Mouse (Mus musculus) heart, adult 8-10 months (tissue): ENCODE results near the gene Prkn. TPM values are rescaled to one million over a fixed set of nuclear protein-coding genes. Genes with fewer than 3 reads are reported as not detected.
A peak's percentile ranks its signal among the peaks of the same experiment; 100 is the strongest.

Experiments used
- DNase-seq: peaks from one replicate; pipeline ENCODE4 v3.0.0; 2022; ENCODE audit warnings: low spot score
- total RNA-seq, 4 experiments: library from RNA; stranded (reverse); gene quantifications; 2 replicates each; pipeline ENCODE4 v1.2.4; 2022

The Prkn gene
- total RNA-seq, 4 experiments from 2014 or later, result 12.6 to 16.3 (median 15.2) TPM

DNA sequence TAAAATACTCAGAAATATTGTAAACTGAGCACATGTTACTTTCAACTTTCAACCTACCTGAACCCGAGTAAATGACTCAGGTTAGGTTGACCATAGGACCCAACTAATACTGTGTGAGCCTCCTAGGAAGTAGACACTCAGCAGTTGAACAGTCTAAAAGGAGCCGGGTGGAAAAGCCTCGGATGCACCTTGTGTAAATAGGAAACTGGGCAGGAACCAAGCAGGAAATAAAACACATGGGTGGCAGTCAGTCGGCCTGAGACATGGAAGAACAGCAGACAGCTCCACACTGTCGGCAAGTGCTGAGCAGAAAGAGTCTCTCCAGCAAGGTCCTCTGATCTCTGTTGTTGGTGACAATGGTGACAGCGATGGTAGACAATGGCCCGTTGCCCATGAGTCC, 676.0 kb downstream of the Prkn start:
- no peak for DNase-seq

DNA sequence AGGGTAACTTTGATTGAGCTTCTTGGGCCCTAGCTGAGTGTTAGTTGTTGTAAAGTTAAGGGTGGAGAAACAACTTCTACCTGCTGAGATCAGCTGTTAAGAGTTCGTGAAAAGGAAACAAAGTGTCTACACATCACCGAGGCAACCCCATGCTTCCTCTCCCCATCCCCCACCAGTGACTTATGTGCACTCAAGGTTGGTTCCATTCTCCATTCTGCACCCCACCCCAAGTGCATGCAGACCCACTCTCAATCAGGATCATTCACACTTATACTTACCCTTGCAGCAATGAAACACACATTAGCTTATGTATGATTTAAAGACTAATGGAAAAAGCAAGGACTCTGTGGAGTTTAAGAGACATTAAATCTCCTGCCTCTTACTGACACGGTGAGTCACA, 691.9 kb downstream of the Prkn start:
- no peak for DNase-seq

DNA sequence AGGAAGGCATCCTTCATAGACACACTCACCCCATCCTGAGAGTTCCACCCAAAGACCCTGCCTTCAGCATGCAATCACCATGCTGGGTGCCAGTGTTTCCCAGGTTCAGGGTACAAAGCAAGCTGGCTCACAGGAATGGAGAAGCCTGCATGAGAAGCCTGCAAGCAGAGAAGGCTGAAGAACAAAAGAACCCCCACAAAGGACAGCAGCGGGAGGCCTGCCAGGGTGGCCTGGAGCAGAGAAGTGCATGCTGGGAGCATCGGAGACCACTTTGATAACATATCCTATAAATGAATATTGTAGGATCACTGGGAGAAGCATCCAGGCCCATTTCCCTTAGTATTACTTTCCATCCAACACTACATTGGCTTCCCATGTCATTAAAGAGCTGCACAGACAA, 692.6 kb downstream of the Prkn start:
- DNase-seq, result no peak

DNA sequence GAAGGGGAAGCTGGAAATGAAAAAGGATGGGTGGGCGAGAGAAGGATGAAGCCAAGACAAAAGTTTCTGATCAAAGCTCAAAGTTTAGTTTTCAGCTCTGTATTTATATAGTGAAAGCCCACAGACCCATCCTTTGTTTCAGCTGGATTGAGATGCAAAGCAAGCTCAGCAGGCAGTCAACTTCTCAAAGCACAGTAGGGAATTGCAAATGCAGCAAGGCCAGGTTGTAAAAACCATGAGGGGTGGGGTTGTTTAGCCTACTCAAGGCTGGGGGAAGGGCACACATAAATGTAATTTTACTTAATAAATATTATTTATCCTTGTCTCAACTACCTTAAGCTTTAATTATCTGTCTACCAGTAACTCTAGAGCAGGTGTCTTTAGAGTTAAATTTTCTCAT, 693.7 kb downstream of the Prkn start:
- no peak for DNase-seq

DNA sequence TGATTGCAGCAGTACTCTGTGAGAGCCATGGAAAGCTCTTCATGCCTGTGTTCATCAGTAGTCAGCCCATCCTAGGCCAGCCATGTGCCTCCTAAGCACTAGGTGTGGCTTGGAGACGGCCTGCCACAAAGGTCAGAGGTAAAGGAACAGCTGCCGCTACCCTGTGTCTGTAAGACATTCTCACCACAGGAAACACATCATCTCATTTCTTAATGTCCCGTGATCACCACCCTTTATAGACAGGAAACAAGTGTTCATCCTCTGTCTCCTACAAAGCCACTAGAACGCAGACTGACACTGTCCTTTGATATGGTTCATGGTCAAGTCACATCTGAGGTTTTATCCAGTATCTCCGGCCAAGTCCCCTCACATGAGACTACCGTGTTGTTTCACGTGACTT, 698.6 kb downstream of the Prkn start:
- DNase-seq, result no peak

DNA sequence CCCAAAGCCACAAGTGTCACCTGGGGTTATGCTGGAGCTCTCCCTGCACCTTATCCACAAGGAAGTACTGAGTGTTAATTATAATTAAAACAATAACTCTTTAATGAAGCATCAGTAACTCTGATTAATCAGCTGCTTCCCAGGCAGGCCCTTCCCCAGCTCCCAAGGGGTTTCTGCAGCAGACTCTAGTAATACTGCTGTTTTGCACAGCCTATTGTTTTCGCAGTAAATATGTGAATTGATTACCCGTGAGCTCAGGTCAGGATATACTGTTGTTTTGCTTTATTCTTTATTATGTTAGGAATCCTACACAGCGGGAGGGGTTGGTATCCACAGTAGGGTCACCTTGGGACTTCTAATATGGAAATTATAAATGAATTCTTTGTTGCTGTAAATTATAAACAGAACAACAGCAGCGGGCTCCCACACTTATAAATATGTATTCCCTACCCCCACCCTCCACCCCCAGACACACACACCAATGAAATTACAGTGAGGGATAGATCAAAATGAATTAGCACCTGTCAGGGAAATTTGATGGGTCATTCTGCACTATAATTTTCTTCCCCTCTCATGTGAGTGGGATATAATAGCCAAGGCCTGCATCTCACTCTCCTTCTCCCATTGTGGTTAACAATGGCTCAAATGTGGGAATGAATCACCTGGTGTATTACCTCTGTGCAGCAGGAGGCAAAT, 701.9 kb downstream of the Prkn start:
- DNase-seq, result no peak

DNA sequence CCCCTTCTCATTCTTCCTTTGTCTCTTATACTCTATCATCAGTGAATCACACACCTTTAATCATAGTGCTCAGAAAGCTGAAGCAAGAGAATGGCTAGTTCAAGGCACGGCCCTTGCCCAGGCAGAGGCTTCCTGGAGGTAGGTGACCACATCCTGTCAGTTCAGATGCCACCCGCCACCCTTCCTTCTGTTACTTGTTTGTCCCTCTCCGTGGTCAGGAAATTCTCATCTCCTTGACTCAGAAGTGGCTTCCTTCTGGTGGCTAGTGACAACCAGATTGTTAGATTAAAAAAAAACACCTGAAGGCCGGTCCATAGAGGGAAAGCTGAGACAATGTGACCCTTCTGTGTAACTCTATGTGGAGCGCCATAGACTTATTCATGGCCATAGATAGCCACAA, 710.4 kb downstream of the Prkn start:
- no peak for DNase-seq

DNA sequence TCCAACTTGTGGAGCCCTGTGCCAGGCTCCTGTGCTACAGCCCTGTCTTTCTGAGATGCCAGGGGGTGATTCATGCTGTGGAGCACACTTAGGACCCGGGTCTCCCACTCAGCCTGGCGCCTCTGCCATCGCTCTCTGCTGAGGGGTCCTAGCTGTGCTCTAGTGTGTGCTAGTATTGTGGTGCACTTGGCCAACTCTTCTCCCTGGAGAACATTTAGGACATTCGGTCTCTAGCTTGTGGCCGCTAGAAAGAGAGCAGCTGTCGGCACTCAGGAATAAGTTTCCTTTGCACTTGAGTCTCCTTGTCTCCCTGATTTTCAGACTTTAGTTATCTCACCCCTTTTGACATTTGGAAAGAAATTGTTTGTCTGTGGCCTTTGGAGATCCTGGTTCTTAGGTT, 725.5 kb downstream of the Prkn start:
- DNase-seq, result peak; percentile 15

DNA sequence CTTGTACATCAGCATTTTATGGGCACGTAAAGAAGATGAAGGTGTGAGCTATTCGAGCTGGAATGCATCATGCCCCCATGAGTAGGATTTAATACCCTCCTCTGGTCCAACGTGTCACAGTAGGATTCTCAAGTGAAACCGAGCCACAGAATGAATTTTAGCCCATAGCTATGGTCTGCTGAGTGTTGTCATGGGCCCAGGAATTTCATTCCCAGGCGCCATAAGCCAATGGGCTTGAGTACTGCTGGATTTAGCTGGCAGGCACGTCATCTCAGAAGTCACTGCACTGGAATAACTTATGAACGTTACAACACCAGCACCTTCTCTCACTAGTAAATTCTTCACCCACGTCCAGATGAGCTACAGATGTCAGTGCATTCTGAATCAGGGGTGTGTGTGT, 730.2 kb downstream of the Prkn start:
- DNase-seq, result no peak

DNA sequence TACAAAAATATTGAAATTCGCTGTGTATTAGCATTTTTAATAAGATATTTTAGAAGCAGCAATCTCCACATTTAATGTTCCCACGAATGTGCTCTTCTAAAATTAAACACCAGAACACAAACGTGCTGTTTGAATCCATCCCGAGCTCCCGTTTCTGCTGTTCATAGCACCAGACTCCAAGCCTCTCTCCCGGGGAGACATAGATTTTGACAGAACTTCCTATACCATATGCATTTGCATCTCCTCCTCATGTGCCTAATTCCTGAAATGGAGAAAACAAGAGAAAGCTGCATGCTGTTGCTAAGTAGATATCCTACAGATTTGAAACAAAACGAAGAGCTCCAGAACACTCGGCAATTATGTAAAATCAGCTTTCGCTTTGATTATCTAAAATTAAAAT, 733.5 kb downstream of the Prkn start:
- DNase-seq, result no peak

DNA sequence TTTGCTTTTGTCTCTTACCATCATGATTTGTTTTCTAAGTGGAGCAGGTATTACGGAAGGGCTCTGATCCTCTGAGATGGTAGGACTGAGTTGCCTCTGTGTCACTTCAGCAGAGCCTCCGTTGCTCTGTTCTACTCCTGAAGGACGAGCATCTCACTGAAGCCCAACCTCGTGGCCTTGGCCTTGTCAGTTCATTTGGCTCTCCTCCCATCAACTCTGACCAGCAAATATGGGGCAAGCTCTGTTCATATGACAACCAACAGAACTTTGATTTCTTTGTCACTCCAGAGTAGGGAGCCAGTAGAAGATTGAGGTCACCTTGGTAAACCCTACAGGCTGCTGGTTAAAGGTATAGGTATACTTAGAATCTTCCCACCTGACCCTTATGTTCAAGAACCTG, 745.3 kb downstream of the Prkn start:
- DNase-seq, result no peak

DNA sequence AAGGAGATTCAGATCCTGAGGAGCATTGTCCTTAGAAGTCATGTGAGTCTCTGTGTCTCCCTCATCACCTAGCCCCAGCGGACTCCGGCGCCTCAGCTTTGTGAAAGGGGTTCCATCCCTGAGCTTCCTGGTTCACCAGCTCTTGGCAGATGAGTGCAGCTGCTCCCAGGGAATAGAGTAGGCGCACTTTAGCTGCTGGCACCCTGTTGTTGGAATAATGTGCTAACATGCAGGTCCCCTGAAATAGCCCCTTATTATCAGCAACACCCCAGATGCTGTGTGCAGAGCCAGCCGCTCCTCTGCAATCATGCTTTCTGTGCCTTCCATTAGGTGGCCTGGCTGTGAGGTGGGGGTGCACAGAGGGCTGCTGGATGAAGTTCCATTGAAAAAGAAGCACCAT, 767.7 kb downstream of the Prkn start:
- DNase-seq, result no peak

DNA sequence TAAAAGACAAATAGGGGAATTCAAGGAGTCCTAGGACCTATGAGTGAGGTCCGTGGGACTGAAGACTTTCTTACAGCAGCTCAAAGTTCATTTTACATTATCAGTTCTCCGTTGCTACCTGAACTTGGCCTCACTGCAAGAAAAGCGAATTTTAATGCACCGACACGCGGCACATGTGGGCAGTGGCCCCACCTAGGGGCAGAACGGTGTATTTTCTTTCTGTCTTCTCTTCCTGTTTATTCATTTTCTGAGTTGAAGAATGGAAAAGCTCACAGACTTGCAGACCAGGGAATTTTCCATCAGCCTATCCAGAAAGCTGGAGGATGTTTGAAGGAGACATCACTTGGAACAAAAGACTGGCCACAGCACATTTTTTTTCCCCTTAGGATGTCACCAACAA, 771.3 kb downstream of the Prkn start:
- peak; percentile 9 for DNase-seq

DNA sequence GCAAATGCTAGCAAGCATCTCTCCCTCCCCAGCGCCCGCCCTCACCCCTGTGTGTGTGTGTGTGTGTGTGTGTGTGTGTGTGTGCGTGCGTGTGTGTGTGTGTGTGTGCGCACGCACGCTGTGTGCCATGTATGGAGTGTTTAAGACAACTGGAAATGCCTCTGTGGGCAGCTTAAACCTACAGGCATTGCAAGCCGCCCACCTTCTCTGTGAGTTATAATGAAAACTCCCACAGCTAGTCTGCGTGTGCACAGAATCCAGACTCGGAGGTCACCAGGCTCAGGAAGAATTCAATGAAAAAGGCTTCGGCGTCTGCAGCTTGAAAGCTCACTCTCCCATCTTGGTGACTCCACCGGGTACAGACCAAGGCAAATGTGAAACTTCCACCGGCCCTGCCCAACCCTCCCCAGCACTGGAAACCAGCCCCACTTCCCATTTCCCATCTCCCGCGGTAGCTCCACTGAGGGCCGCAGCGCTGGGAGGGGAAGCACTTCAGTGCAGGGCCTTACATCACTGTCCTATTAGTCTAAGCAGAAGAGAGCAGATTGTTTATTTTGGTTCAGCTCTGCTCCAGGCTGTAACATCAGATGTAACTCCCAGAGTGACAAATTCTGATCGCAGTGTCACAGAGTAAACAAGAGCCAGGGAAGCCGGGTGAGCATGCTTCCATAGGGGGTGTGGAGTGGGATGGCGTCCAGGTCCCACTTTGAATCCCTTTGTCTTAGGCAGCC, 772.8 kb downstream of the Prkn start:
- no peak for DNase-seq

DNA sequence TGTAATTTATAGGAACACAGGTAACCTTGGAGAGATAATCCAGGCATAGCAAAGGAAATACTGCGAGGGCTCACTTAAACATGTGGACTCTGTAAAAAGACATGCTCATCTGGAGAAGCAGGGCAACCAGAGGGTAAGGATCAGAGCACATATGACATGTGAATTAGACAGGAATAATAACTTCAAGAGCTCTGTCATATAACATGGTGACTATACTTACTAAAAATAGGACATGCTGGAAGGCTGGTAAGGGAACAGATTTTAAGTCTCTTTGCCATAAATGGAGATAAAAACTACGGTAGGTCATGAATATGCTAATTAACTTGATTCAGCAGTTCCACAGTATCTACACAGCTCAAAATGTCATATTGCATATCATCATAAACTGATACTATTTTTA, 777.4 kb downstream of the Prkn start:
- no peak for DNase-seq

DNA sequence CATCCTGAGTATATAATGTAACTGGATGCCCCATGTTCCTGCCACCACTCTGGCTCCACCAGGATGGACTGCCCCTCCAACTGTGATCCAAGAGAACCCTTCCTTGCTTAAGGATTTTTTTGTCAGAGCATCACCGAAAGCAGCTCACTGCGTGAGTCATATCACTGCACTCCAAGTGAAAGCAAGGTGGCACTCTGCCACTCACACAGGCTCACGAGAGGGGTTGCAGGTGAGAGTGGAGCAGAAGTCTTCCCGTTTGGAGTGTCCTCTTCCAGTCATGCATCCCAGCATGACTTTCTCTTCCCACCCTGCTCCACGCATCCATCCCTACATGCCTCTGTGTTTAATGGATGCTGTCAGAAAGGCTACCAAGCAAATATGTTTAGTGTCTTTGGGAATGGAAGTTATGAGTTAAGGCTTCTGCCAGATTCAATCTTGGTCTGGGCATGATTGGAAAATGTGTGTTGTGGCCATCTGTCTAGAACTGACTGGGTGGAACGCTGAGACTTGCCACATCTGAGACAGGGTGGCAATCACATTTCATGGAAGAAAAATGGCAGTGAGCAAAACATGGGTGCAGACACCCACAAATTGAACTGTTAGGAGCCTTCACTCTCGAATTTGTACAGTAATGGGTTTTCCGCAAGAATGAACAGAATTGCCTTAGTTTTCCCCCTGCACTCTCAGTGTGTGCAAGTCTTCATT, 778.9 kb downstream of the Prkn start:
- no peak for DNase-seq

DNA sequence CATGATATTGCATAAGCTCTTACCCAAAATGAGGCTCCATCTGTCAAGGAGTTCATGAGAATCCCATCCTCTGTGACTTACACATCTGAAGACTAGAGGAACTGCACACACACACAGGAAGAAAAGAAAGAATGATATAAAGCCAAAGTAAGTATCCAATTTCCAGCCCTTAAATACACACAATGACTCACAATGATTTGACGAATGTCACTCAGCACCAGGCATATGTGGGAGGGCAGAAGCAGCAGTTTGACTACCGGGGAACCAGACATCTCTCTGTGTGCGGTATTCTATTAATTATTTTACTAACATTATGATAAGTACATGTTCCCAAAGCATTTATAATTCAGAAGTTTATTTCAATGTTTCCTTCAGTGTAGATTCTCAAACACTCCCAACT, 780.6 kb downstream of the Prkn start:
- DNase-seq, result no peak

DNA sequence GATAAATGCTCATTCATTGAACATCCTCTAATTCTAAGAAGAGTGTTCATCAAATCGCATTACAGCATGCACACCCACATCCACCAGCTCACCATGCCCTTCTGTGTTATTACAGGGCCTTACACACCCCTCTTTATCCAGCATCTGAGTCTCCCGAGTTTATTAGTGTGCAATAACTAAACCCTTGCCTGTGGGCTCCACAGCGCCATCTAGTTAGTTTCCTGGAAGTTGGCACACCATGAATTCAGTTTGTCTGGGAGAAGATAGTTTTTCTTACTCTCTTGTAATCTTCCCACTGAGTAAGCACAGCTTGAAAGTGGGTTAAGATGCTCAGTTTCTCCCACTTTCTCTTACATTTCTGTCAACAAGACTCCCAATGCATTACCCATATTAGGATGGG, 781.3 kb downstream of the Prkn start:
- DNase-seq, result no peak

DNA sequence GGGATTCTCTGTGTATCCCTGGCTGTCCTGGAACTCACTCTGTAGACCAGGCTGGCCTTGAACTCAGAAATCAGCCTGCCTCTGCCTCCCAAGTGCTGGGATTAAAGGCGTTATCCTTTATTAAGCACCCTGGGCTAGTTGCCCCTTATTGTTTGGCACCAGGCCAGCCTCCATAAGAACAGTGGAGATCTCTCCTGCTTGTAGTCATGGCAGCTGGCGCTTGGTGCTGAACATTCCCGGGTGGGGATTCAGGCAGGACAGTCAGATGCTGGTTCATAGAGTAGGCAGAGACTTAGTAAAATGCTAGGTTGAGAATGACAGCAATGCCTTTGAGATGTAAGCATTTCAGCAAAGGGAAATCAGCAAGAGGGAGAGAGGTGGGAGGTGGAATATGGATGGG, 786.1 kb downstream of the Prkn start:
- no peak for DNase-seq

DNA sequence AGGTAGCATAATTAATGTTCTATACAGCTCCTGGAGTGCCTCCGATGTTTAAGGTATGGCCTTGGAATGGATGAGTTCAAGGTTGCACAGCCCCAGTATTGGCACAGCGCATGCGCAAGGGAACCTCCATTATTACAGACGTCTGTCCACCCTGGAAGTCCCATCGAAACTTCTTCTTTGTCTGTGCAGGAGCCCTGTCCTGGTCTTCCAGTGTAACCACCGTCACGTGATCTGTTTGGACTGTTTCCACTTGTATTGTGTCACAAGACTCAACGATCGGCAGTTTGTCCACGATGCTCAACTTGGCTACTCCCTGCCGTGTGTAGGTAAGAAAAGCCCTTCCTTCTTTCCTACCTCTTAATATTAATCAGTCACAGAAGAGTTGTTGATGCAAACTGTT, 794.9 kb downstream of the Prkn start:
- no peak for DNase-seq

DNA sequence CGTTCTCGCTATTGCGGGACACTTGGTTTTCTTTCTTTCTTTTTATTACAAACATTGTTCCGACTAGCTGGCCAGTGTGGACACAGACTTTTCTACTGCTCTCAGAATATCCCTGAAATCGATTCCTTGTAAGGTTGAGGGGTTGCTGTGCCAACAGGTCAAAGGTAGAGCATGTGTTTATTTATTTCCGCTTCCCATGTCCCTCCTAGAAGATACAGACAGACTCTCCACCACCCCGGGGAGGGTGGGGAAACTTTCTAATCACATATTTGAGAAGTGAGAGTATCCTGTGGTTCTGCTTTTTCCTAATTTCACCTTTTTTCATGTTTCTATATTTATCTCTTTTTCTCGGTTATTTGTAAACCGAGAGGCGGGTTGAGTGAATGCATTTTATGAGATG, 797.5 kb downstream of the Prkn start:
- no peak for DNase-seq

DNA sequence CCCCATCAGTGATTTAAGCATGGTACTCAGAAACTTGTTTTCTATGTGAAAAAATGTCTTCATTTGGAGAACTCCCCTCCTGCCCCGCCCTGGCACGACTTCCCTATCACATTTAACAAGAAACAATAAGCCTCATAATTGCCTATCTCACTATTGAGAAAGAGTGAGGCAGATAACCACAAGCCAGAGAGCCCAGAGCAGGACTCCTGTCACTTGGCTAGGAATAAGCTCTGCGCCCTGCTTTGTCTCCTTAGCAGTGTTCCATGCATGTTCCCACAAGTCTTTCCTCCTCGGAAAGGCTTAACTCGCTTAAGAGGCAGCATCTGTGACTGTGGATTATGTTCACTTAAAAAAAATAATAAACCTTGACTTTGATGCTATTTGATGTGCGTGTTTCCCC, 798.3 kb downstream of the Prkn start:
- DNase-seq, result no peak

DNA sequence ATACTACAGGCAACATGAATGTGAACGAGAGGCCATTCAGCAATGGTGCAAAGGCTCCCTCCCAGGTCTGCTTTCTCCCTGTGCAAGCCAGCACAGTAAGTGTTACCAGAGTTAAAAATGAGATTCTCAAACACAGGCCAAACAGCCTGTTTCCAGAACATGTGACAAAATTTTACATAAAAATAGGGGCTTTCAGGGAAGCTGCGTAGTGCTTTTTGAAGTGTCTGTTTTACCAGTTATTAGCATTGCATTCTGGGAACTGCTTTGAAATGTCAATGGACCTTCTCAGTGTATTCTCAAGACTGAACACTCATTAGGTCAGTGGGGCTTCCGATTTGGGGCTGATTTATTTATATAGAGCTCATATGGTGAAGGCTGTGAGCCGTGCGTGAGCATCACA, 799.6 kb downstream of the Prkn start:
- DNase-seq, result no peak
